Mouse (Mus musculus): ENCODE data around the gene Igtp. TPM values are rescaled to one million over a fixed set of nuclear protein-coding genes. Genes with fewer than 3 reads are reported as not detected.
A peak's percentile ranks its signal among the peaks of the same experiment; 100 is the strongest.

Igtp gene
- polyA plus RNA-seq, 1 experiment from 2014 or later = 3.1 TPM

- no peaks in the 10 kb centered on the region for H3K9me3 ChIP-seq
- WGBS = 91% methylated on average over 3 of the region's 3 CpGs
- no peaks in the 10 kb centered on the region for H3K27me3 ChIP-seq
- H3K9ac ChIP-seq = no peak overlapping the region
- no peak overlapping the region for H3K27ac ChIP-seq
- H3K36me3 ChIP-seq = peaks cover 10% of the 10 kb centered on the region
- no peak overlapping the region for H3K4me2 ChIP-seq
- no peak for ATAC-seq (ENCODE audit: insufficient number of reproducible peaks, insufficient read depth, low FRiP score, low TSS enrichment, low read depth)
- H3K4me1 ChIP-seq = no peaks in the 10 kb centered on the region
- H3K4me3 ChIP-seq = no peak overlapping the region
Observed at GRCm38 (mm10) chr11:58183579-58183978, 15.8 kb upstream of the Igtp start.

GRCm38 (mm10) chr11:58189675-58190074 lies 9.7 kb upstream of the Igtp start:
- Histone ChIP-seq H3K4me3 (no peak overlapping the region), H3K27me3 (no peaks in the 10 kb centered on the region), H3K27ac (no peak overlapping the region), H3K4me1 (no peaks in the 10 kb centered on the region), H3K4me2 (no peak overlapping the region), H3K36me3 (no peaks in the 10 kb centered on the region), H3K9me3 (no peaks in the 10 kb centered on the region), H3K9ac (no peak overlapping the region)
- WGBS = 92% methylated on average over 6 of the region's 6 CpGs
- ATAC-seq (ENCODE audit: insufficient number of reproducible peaks, insufficient read depth, low FRiP score, low TSS enrichment, low read depth) = no peak

GRCm38 (mm10) chr11:58193326-58193725 lies 6.0 kb upstream of the Igtp start:
- 76% methylated on average over 3 of the region's 3 CpGs for WGBS
- Histone ChIP-seq H3K4me2 (no peak overlapping the region), H3K4me1 (no peaks in the 10 kb centered on the region), H3K27ac (no peak overlapping the region), H3K9me3 (no peaks in the 10 kb centered on the region), H3K27me3 (no peaks in the 10 kb centered on the region), H3K9ac (no peak overlapping the region), H3K36me3 (no peaks in the 10 kb centered on the region), H3K4me3 (no peak overlapping the region)
- no peak for ATAC-seq (ENCODE audit: insufficient number of reproducible peaks, insufficient read depth, low FRiP score, low TSS enrichment, low read depth)

- no peaks in the 10 kb centered on the region for H3K4me1 ChIP-seq
- 48% methylated on average over 4 of the region's 4 CpGs for WGBS
- no peaks in the 10 kb centered on the region for H3K9me3 ChIP-seq
- H3K27ac ChIP-seq = no peak overlapping the region
- H3K27me3 ChIP-seq = no peaks in the 10 kb centered on the region
- ATAC-seq (ENCODE audit: insufficient number of reproducible peaks, insufficient read depth, low FRiP score, low TSS enrichment, low read depth) = no peak
- H3K9ac ChIP-seq = no peak overlapping the region
- no peaks in the 10 kb centered on the region for H3K36me3 ChIP-seq
- no peak overlapping the region for H3K4me3 ChIP-seq
- no peak overlapping the region for H3K4me2 ChIP-seq
Observed at GRCm38 (mm10) chr11:58193860-58194520, 5.4 kb upstream of the Igtp start.

GRCm38 (mm10) chr11:58198663-58199062 lies 693 bp upstream of the Igtp start:
- Histone ChIP-seq H3K27me3 (no peaks in the 10 kb centered on the region), H3K4me2 (peak overlapping the region; percentile 72), H3K4me3 (peak overlapping the region; percentile 58), H3K27ac (no peak overlapping the region), H3K9me3 (no peaks in the 10 kb centered on the region), H3K9ac (peak overlapping the region; percentile 75; the same call in 1 of the 2 replicates), H3K36me3 (no peaks in the 10 kb centered on the region), H3K4me1 (no peaks in the 10 kb centered on the region)
- ATAC-seq (ENCODE audit: insufficient number of reproducible peaks, insufficient read depth, low FRiP score, low TSS enrichment, low read depth) = no peak
- 88% methylated on average over 4 of the region's 4 CpGs for WGBS

- no peak overlapping the region for H3K9ac ChIP-seq
- no peaks in the 10 kb centered on the region for H3K4me1 ChIP-seq
- H3K4me2 ChIP-seq = no peak overlapping the region
- no peak for ATAC-seq (ENCODE audit: insufficient number of reproducible peaks, insufficient read depth, low FRiP score, low TSS enrichment, low read depth)
- no peaks in the 10 kb centered on the region for H3K36me3 ChIP-seq
- no peak overlapping the region for H3K4me3 ChIP-seq
- H3K27ac ChIP-seq = no peak overlapping the region
- no peaks in the 10 kb centered on the region for H3K27me3 ChIP-seq
- H3K9me3 ChIP-seq = no peaks in the 10 kb centered on the region
- 77% methylated on average over 4 of the region's 4 CpGs for WGBS
Observed at GRCm38 (mm10) chr11:58200226-58200625, 870 bp downstream of the Igtp start.

- no peaks in the 10 kb centered on the region for H3K9me3 ChIP-seq
- 77% methylated on average over 12 of the region's 12 CpGs for WGBS
- no peak overlapping the region for H3K27ac ChIP-seq
- H3K4me3 ChIP-seq = no peak overlapping the region
- no peaks in the 10 kb centered on the region for H3K36me3 ChIP-seq
- no peaks in the 10 kb centered on the region for H3K4me1 ChIP-seq
- no peak for ATAC-seq (ENCODE audit: insufficient number of reproducible peaks, insufficient read depth, low FRiP score, low TSS enrichment, low read depth)
- H3K9ac ChIP-seq = no peak overlapping the region
- no peak overlapping the region for H3K4me2 ChIP-seq
- no peaks in the 10 kb centered on the region for H3K27me3 ChIP-seq
Observed at GRCm38 (mm10) chr11:58201052-58201451, 1.7 kb downstream of the Igtp start.

- ATAC-seq (ENCODE audit: insufficient number of reproducible peaks, insufficient read depth, low FRiP score, low TSS enrichment, low read depth) = no peak
- Histone ChIP-seq H3K4me2 (no peak overlapping the region), H3K27me3 (no peaks in the 10 kb centered on the region), H3K36me3 (no peaks in the 10 kb centered on the region), H3K27ac (no peak overlapping the region), H3K4me3 (no peak overlapping the region), H3K9me3 (no peaks in the 10 kb centered on the region), H3K4me1 (peaks cover 10% of the 10 kb centered on the region), H3K9ac (no peak overlapping the region)
- 95% methylated on average over 1 of the region's 1 CpGs for WGBS
Observed at GRCm38 (mm10) chr11:58210321-58210886, 11.0 kb downstream of the Igtp start.

GRCm38 (mm10) chr11:58211062-58211681 lies 11.8 kb downstream of the Igtp start:
- Histone ChIP-seq H3K27me3 (no peaks in the 10 kb centered on the region), H3K36me3 (no peaks in the 10 kb centered on the region), H3K4me1 (peaks cover 10% of the 10 kb centered on the region), H3K9me3 (no peaks in the 10 kb centered on the region), H3K9ac (peak overlapping the region; percentile 44; the same call in 1 of the 2 replicates), H3K27ac (no peak overlapping the region), H3K4me2 (no peak overlapping the region), H3K4me3 (no peak overlapping the region)
- 28% methylated on average over 9 of the region's 9 CpGs for WGBS
- ATAC-seq (ENCODE audit: insufficient number of reproducible peaks, insufficient read depth, low FRiP score, low TSS enrichment, low read depth) = no peak

- Histone ChIP-seq H3K36me3 (no peaks in the 10 kb centered on the region), H3K9me3 (no peaks in the 10 kb centered on the region), H3K27ac (no peak overlapping the region), H3K4me1 (peaks cover 10% of the 10 kb centered on the region), H3K4me2 (no peak overlapping the region), H3K9ac (peak overlapping the region; percentile 44; the same call in 1 of the 2 replicates), H3K27me3 (no peaks in the 10 kb centered on the region), H3K4me3 (no peak overlapping the region)
- ATAC-seq (ENCODE audit: insufficient number of reproducible peaks, insufficient read depth, low FRiP score, low TSS enrichment, low read depth) = no peak
- WGBS = 11% methylated on average over 2 of the region's 2 CpGs
Observed at GRCm38 (mm10) chr11:58211682-58212067, 12.3 kb downstream of the Igtp start.

GRCm38 (mm10) chr11:58213673-58214342 lies 14.5 kb downstream of the Igtp start:
- Histone ChIP-seq H3K9me3 (no peaks in the 10 kb centered on the region), H3K4me3 (no peak overlapping the region), H3K4me2 (no peak overlapping the region), H3K9ac (no peak overlapping the region), H3K36me3 (no peaks in the 10 kb centered on the region), H3K27me3 (no peaks in the 10 kb centered on the region), H3K27ac (no peak overlapping the region), H3K4me1 (peaks cover 10% of the 10 kb centered on the region)
- no peak for ATAC-seq (ENCODE audit: insufficient number of reproducible peaks, insufficient read depth, low FRiP score, low TSS enrichment, low read depth)
- WGBS = 82% methylated on average over 7 of the region's 7 CpGs
